Mouse (Mus musculus): ENCODE data around the gene S100a6.

GRCm38 (mm10) chr3:90599401-90599800, 13.3 kb upstream of the S100a6 start:
- TF ChIP-seq EP300 (IDR thresholded peaks at IDR 0.05; ENCODE audit: insufficient read depth, low read depth, low read length) (no peak), CTCF (IDR thresholded peaks at IDR 0.05) (no peak), POLR2A (IDR thresholded peaks at IDR 0.05; ENCODE audit: insufficient read depth, low read depth, low read length) (no peak)
